Mouse (Mus musculus) G1E (cell line): Measurements from ENCODE around the gene Cand1.

Source experiments
- CTCF ChIP-seq: IDR thresholded peaks from 2 replicates; pipeline ENCODE4 v1.5.1; 2012; ENCODE audit warnings: low read depth, low read length, inconsistent platforms, mixed read lengths
- GATA1 ChIP-seq: IDR thresholded peaks from 2 replicates; pipeline ENCODE4 v1.6.1; 2012; ENCODE audit warnings: borderline replicate concordance, low read length, inconsistent platforms, mixed read lengths
- GATA2 ChIP-seq: IDR thresholded peaks from 2 replicates; pipeline ENCODE4 v1.6.1; 2012; ENCODE audit warnings: low read depth, low read length, inconsistent platforms, borderline replicate concordance
- POLR2AphosphoS5 ChIP-seq: IDR thresholded peaks from 2 replicates; pipeline ENCODE4 v1.6.1; 2012; ENCODE audit warnings: low read depth, low read length, inconsistent platforms; ENCODE audit not compliant: insufficient replicate concordance
- TAL1 ChIP-seq: conservative IDR thresholded peaks from 2 replicates; pipeline ENCODE4 v1.6.1; 2012; ENCODE audit warnings: low read depth, low read length, inconsistent platforms, mixed read lengths

DNA sequence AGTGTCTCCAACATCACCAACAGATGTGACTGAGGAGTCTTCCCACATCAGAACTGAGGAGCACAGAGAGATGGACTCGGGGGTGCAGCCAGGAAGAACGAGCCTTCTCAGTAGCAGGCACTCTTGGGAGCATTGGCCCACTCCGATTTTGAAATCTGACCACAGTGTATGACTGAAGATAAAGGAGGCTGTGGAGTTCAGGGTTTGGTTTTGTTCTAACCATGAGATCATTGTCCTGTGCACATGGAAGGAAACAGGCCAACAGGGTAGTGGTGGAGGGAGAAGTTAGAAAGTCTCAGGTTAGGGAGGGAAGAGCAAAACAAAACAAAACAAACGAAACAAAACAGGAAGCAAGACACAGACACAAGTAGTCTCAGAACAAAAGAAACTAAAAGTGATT lies 52.1 kb downstream of the Cand1 start:
- no peak for TF ChIP-seq TAL1
- no peak for TF ChIP-seq CTCF
- TF ChIP-seq POLR2AphosphoS5: no peak
- no peak for TF ChIP-seq GATA1
- TF ChIP-seq GATA2: no peak
